Mouse (Mus musculus) lung, adult 2 months (tissue): ENCODE measurements around the gene Cdk2.

Source experiments
- CTCF ChIP-seq: fragments of 200-500 bp; IDR thresholded peaks from 2 replicates; pipeline ENCODE4 v1.5.1; 2011; ENCODE audit warnings: mild to moderate bottlenecking, low read length, control low read depth; ENCODE audit not compliant: insufficient read depth
- POLR2A ChIP-seq: fragments of 200-500 bp; IDR thresholded peaks from 2 replicates; pipeline ENCODE4 v1.6.1; 2011; ENCODE audit warnings: low read depth, mild to moderate bottlenecking, control low read depth, low read length, borderline replicate concordance; ENCODE audit errors: extremely low read depth

DNA sequence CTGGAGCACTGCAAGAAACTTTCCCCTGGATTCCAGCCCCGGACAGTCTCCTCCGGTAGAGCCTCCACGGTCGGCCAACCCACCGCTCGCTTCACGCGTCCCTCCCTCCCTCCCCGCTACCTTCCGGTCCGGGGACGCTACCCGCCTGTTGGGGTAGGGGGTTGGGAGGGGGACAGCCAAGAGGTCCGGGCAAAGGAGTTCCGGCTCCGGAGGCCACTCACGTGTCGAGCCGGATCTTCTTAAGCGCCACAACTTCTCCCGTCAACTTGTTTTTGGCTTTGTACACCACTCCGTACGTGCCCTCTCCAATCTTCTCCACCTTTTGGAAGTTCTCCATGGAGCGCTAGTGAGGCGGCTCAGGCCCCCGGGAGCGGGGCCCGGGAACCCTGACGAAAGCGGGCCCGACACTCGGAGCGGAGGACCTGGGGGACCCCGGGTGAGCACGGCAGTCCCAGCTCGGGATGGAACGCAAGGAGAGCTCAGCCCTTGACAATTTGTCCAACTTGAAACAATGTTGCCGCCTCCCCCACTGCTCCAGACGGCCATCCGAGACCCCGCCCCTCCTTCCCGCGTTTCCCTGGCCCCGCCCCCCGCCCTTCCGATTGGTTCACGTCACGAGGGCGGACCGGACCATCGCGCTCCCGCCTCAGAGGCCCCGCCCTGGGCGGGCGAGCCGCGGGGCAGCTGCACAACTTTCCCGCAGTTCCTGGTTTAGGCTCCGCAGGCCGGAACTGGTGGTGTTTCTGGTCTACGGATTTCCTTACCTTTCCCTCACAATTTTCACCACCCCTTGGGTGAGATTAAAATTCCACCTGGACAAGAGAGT lies at the start of gene Cdk2:
- no peak for TF ChIP-seq CTCF
- TF ChIP-seq POLR2A, result peak; percentile 88; the same call in 1 of the 2 replicates
